Mouse (Mus musculus): ENCODE results near the gene Syt12.
"Not testable (repeated sequence)": the region's sequence is repeated elsewhere in the genome, so short reads cannot be mapped to it uniquely, and the experiment has no call there.

Gene Syt12

GRCm38 (mm10) chr19:4491080-4491695 is 13.9 kb upstream of the Syt12 start:
- DNase-seq (ENCODE audit: low spot score in 2 of 2) = no peak

GRCm38 (mm10) chr19:4487877-4488276 is 10.6 kb upstream of the Syt12 start:
- DNase-seq (ENCODE audit: low spot score in 2 of 2) = no peak

- DNase-seq (ENCODE audit: low spot score in 2 of 2) = no peak
Observed at GRCm38 (mm10) chr19:4485006-4485405, 7.8 kb upstream of the Syt12 start.

- DNase-seq (ENCODE audit: low spot score in 2 of 2) = no peak
Observed at GRCm38 (mm10) chr19:4482111-4482859, 5.0 kb upstream of the Syt12 start.

- no peak for DNase-seq (ENCODE audit: low spot score in 2 of 2)
Observed at GRCm38 (mm10) chr19:4481326-4481725, 4.1 kb upstream of the Syt12 start.

- no peak for DNase-seq (ENCODE audit: low spot score in 2 of 2)
Observed at GRCm38 (mm10) chr19:4480041-4480440, 2.8 kb upstream of the Syt12 start.

- DNase-seq (ENCODE audit: low spot score in 2 of 2) = no peak
Observed at GRCm38 (mm10) chr19:4478190-4478516, 906 bp upstream of the Syt12 start.

- peak; percentile 72 to 73 for DNase-seq (ENCODE audit: low spot score in 2 of 2)
Observed at GRCm38 (mm10) chr19:4476601-4477257, 518 bp downstream of the Syt12 start.

GRCm38 (mm10) chr19:4475224-4475925 is 1.9 kb downstream of the Syt12 start:
- no peak for DNase-seq (ENCODE audit: low spot score in 2 of 2)

- no peak for DNase-seq (ENCODE audit: low spot score in 2 of 2)
Observed at GRCm38 (mm10) chr19:4474739-4475138, 2.5 kb downstream of the Syt12 start.

- DNase-seq (ENCODE audit: low spot score in 2 of 2) = no peak
Observed at GRCm38 (mm10) chr19:4473549-4473948, 3.7 kb downstream of the Syt12 start.

- DNase-seq (ENCODE audit: low spot score in 2 of 2) = no peak
Observed at GRCm38 (mm10) chr19:4468363-4468762, 8.9 kb downstream of the Syt12 start.

GRCm38 (mm10) chr19:4464666-4465065 is 12.6 kb downstream of the Syt12 start:
- DNase-seq (ENCODE audit: low spot score in 2 of 2) = no peak

- no peak for DNase-seq (ENCODE audit: low spot score in 2 of 2)
Observed at GRCm38 (mm10) chr19:4461981-4462380, 15.3 kb downstream of the Syt12 start.

- DNase-seq (ENCODE audit: low spot score in 2 of 2) = peak in 1 of 2 experiments; percentile 43
Observed at GRCm38 (mm10) chr19:4456227-4456626, 21.0 kb downstream of the Syt12 start.

- no peak for DNase-seq (ENCODE audit: low spot score in 2 of 2)
Observed at GRCm38 (mm10) chr19:4455071-4455800, 22.0 kb downstream of the Syt12 start.

GRCm38 (mm10) chr19:4454040-4454439 is 23.2 kb downstream of the Syt12 start:
- DNase-seq (ENCODE audit: low spot score in 2 of 2) = not testable (repeated sequence)

GRCm38 (mm10) chr19:4452525-4452924 is 24.7 kb downstream of the Syt12 start:
- no peak for DNase-seq (ENCODE audit: low spot score in 2 of 2)

GRCm38 (mm10) chr19:4451965-4452364 is 25.3 kb downstream of the Syt12 start:
- DNase-seq (ENCODE audit: low spot score in 2 of 2) = no peak

- no peak for DNase-seq (ENCODE audit: low spot score in 2 of 2)
Observed at GRCm38 (mm10) chr19:4451098-4451497, 26.1 kb downstream of the Syt12 start.

- no peak for DNase-seq (ENCODE audit: low spot score in 2 of 2)
Observed at GRCm38 (mm10) chr19:4450666-4451065, 26.6 kb downstream of the Syt12 start.

- DNase-seq (ENCODE audit: low spot score in 2 of 2) = no peak
Observed at GRCm38 (mm10) chr19:4449230-4449629, 28.0 kb downstream of the Syt12 start.
